Mouse (Mus musculus) MEL (cell line): ENCODE data around the gene Tmem147. TPM values are rescaled to one million over a fixed set of nuclear protein-coding genes. Genes with fewer than 3 reads are reported as not detected.

Experiments used
- DNase-seq: peaks from one replicate; pipeline ENCODE4 v3.0.0; 2011; ENCODE audit warnings: low read depth, low spot score
- H3K27ac ChIP-seq: 2 replicates; pipeline ENCODE4 v1.5.1; 2012; ENCODE audit warnings: low read depth, mild to moderate bottlenecking, control low read depth, low read length, moderate library complexity; ENCODE audit not compliant: control insufficient read depth
- H3K27me3 ChIP-seq, 2 experiments: fragments of 150-350 bp in 1 of 2; sonication (generic) in 1 of 2; 2 replicates each; pipeline ENCODE4 v1.6.1; 2012; ENCODE audit warnings: low read length in 2 of 2, mild to moderate bottlenecking in 2 of 2, improper control_type of control experiment in 1 of 2, moderate library complexity in 1 of 2; ENCODE audit not compliant: insufficient read depth in 2 of 2, control insufficient read depth in 1 of 2
- H3K36me3 ChIP-seq, 2 experiments: 2 replicates each; pipeline ENCODE4 v1.6.1; 2012 to 2014; ENCODE audit warnings: low read length in 2 of 2, improper control_type of control experiment in 1 of 2, inconsistent platforms in 1 of 2, mild to moderate bottlenecking in 1 of 2; ENCODE audit not compliant: insufficient read depth in 2 of 2, control insufficient read depth in 1 of 2
- H3K4me1 ChIP-seq, 2 experiments: fragments of 150-350 bp in 1 of 2; sonication (generic) in 1 of 2; 2 replicates each; pipeline ENCODE4 v1.6.1; 2012; ENCODE audit warnings: low read length in 2 of 2, improper control_type of control experiment in 1 of 2, mild to moderate bottlenecking in 1 of 2; ENCODE audit not compliant: insufficient read depth in 2 of 2, control insufficient read depth in 1 of 2
- H3K4me3 ChIP-seq, 2 experiments: fragments of 150-350 bp in 1 of 2; sonication (generic) in 1 of 2; 2 replicates each; pipeline ENCODE4 v1.5.1; 2012; ENCODE audit warnings: low read depth in 2 of 2, low read length in 2 of 2, mild to moderate bottlenecking in 2 of 2, moderate library complexity in 2 of 2, control low read depth in 1 of 2, improper control_type of control experiment in 1 of 2; ENCODE audit not compliant: control insufficient read depth in 1 of 2, insufficient read depth in 1 of 2
- H3K79me2 ChIP-seq: 2 replicates; pipeline ENCODE4 v1.6.1; 2012; ENCODE audit warnings: mild to moderate bottlenecking, low read length, moderate library complexity; ENCODE audit not compliant: control insufficient read depth, poor library complexity, insufficient read depth
- H3K9ac ChIP-seq: 2 replicates; pipeline ENCODE4 v1.6.1; 2012; ENCODE audit warnings: low read depth, mild to moderate bottlenecking, control low read depth, low read length, moderate library complexity; ENCODE audit not compliant: control insufficient read depth, poor library complexity, severe bottlenecking
- H3K9me3 ChIP-seq: fragments of 150-350 bp; sonication (generic); replicated peaks from 2 replicates; pipeline ENCODE4 v1.6.1; 2012; ENCODE audit warnings: mild to moderate bottlenecking, low read length, improper control_type of control experiment, moderate library complexity; ENCODE audit not compliant: insufficient read depth
- ELF1 ChIP-seq: IDR thresholded peaks from 2 replicates; pipeline ENCODE4 v1.6.1; 2014; ENCODE audit warnings: low read depth, mild to moderate bottlenecking, inconsistent platforms, low read length, improper control_type of control experiment, moderate library complexity
- EP300 ChIP-seq, 2 experiments: IDR thresholded peaks; 2 replicates each; pipeline ENCODE4 v1.6.1; 2011; ENCODE audit warnings: improper control_type of control experiment in 2 of 2, low read length in 2 of 2, low read depth in 1 of 2, mild to moderate bottlenecking in 1 of 2
- ETS1 ChIP-seq: IDR thresholded peaks from 2 replicates; pipeline ENCODE4 v1.6.1; 2012; ENCODE audit warnings: low read depth, mild to moderate bottlenecking, inconsistent platforms, low read length, improper control_type of control experiment, moderate library complexity
- GABPA ChIP-seq: IDR thresholded peaks from 2 replicates; pipeline ENCODE4 v1.6.1; 2012; ENCODE audit warnings: low read depth, mild to moderate bottlenecking, inconsistent platforms, low read length, improper control_type of control experiment, moderate library complexity
- GATA1 ChIP-seq: IDR thresholded peaks from 2 replicates; pipeline ENCODE4 v1.6.1; 2011; ENCODE audit warnings: low read depth, low read length, improper control_type of control experiment
- HCFC1 ChIP-seq: IDR thresholded peaks from 2 replicates; pipeline ENCODE4 v1.6.1; 2012; ENCODE audit warnings: low read depth, mild to moderate bottlenecking, inconsistent platforms, low read length, improper control_type of control experiment, moderate library complexity
- KAT2A ChIP-seq: conservative IDR thresholded peaks from 2 replicates; pipeline ENCODE4 v1.6.1; 2012; ENCODE audit warnings: low read depth, low read length, improper control_type of control experiment, inconsistent platforms
- MAFK ChIP-seq: IDR thresholded peaks from 2 replicates; pipeline ENCODE4 v1.6.1; 2011; ENCODE audit warnings: low read depth, mild to moderate bottlenecking, low read length, improper control_type of control experiment, borderline replicate concordance
- MAZ ChIP-seq: IDR thresholded peaks from 2 replicates; pipeline ENCODE4 v1.6.1; 2012; ENCODE audit warnings: low read depth, mild to moderate bottlenecking, inconsistent platforms, low read length, improper control_type of control experiment
- MYC ChIP-seq: IDR thresholded peaks from 2 replicates; pipeline ENCODE4 v1.6.1; 2011; ENCODE audit warnings: low read depth, mild to moderate bottlenecking, low read length, improper control_type of control experiment, moderate library complexity
- NRF1 ChIP-seq: IDR thresholded peaks from 2 replicates; pipeline ENCODE4 v1.6.1; 2014; ENCODE audit warnings: low read depth, mild to moderate bottlenecking, inconsistent platforms, low read length, improper control_type of control experiment, moderate library complexity; ENCODE audit not compliant: poor library complexity, insufficient read depth, severe bottlenecking
- POLR2A ChIP-seq, 2 experiments: IDR thresholded peaks; 2 replicates each; pipeline ENCODE4 v1.6.1; 2011 to 2012; ENCODE audit warnings: low read length in 2 of 2, mild to moderate bottlenecking in 2 of 2, control low read depth in 1 of 2, improper control_type of control experiment in 1 of 2, low read depth in 1 of 2, moderate library complexity in 1 of 2; ENCODE audit not compliant: control insufficient read depth in 1 of 2, insufficient read depth in 1 of 2, poor library complexity in 1 of 2
- POLR2AphosphoS5 ChIP-seq: IDR thresholded peaks from 2 replicates; pipeline ENCODE4 v1.6.1; 2012; ENCODE audit warnings: low read depth, borderline replicate concordance, mild to moderate bottlenecking, inconsistent platforms, low read length, moderate library complexity, mixed read lengths
- RAD21 ChIP-seq: IDR thresholded peaks from 2 replicates; pipeline ENCODE4 v1.6.1; 2011; ENCODE audit warnings: mild to moderate bottlenecking, low read depth, low read length, improper control_type of control experiment
- RCOR1 ChIP-seq: IDR thresholded peaks from 2 replicates; pipeline ENCODE4 v1.6.1; 2012; ENCODE audit warnings: low read depth, mild to moderate bottlenecking, inconsistent platforms, low read length, improper control_type of control experiment
- TBP ChIP-seq: IDR thresholded peaks from 2 replicates; pipeline ENCODE4 v1.8.0; 2011; ENCODE audit warnings: low read depth, low read length, improper control_type of control experiment
- TCF12 ChIP-seq: IDR thresholded peaks from 2 replicates; pipeline ENCODE4 v1.6.1; 2014; ENCODE audit warnings: low read depth, mild to moderate bottlenecking, inconsistent platforms, low read length, improper control_type of control experiment, moderate library complexity
- ZKSCAN1 ChIP-seq: IDR thresholded peaks from 2 replicates; pipeline ENCODE4 v1.6.1; 2012; ENCODE audit warnings: low read depth, mild to moderate bottlenecking, inconsistent platforms, low read length, improper control_type of control experiment, moderate library complexity
- ZMIZ1 ChIP-seq: IDR thresholded peaks from 2 replicates; pipeline ENCODE4 v1.6.1; 2012; ENCODE audit warnings: low read depth, mild to moderate bottlenecking, inconsistent platforms, low read length, improper control_type of control experiment, moderate library complexity
- ZNF384 ChIP-seq: IDR thresholded peaks from 2 replicates; pipeline ENCODE4 v1.6.1; 2012; ENCODE audit warnings: low read depth, mild to moderate bottlenecking, inconsistent platforms, low read length, improper control_type of control experiment
- polyA plus RNA-seq, 2 experiments: library from polyadenylated mRNA; stranded (reverse) in 1 of 2; unstranded in 1 of 2; fragments of >175 nt in 1 of 2; fragments of >200 nt in 1 of 2; gene quantifications; 2 replicates each; pipeline versions ENCODE4 v1.2.1 to v1.2.4; 2012; ENCODE audit warnings: low replicate concordance in 2 of 2, low read depth in 1 of 2; ENCODE audit not compliant: insufficient read length in 2 of 2, insufficient read depth in 1 of 2, missing spikeins in 1 of 2
- total RNA-seq: library from RNA; depleted of rRNA; stranded (reverse); fragments of 300-350 nt; gene quantifications from 2 replicates; pipeline ENCODE4 v1.2.3, GENCODE M21; 2012

Tmem147 gene
- total and polyA plus RNA-seq, 3 experiments = 266 to 324 (median 307) TPM

DNA sequence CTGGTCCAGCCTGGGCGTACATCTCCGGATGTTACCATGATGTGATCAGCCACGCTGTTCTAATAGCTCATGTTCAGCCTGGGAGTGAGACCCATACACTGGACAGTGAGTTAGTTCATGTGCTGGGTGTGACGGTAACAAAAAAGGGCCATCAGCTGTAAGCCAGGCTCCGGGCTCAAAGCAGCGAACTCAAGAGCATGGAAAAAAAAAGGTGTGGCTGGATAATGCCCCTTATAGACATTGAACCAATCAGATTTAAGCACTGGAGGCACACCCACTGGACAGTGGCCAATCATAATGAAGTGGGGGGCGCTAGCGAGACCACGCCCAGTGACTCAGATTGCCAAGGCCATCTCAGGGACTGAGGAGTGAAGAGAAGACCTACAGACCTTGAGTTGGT is 30.8 kb downstream of the Tmem147 start, which contains the start of gene 2200002J24Rik (continued):
- TF ChIP-seq NRF1 = no peak

- no peak for TF ChIP-seq RCOR1
- no peak for TF ChIP-seq ZKSCAN1
- TF ChIP-seq GATA1 = no peak
- TF ChIP-seq GABPA = no peak
- TF ChIP-seq KAT2A = no peak
- 0 out of 2 replicates have a peak, but pooled peaks have one; percentile 16 for TF ChIP-seq ELF1
- TF ChIP-seq POLR2AphosphoS5 = no peak
- no peak for TF ChIP-seq EP300 (IDR thresholded peaks at IDR 0.05; ENCODE audit: low read depth in 1 of 2, low read length in 2 of 2)
- TF ChIP-seq TCF12 = no peak
- no peak for TF ChIP-seq ZNF384
- TF ChIP-seq MAZ = no peak
- TF ChIP-seq MYC = no peak
- TF ChIP-seq NRF1 = no peak
- no peak for TF ChIP-seq RAD21
- TF ChIP-seq ETS1 = peak; percentile 39; the same call in 1 of the 2 replicates
- no peak for TF ChIP-seq MAFK
- TF ChIP-seq TBP = peak; percentile 25; the same call in 1 of the 2 replicates
- TF ChIP-seq HCFC1 = peak; percentile 69
- no peak for TF ChIP-seq ZMIZ1
- peak in 1 of 2 experiments; percentile 17; a peak in 1 of 4 replicates for TF ChIP-seq POLR2A (IDR thresholded peaks at IDR 0.05; ENCODE audit: control insufficient read depth in 1 of 2, insufficient read depth in 1 of 2, low read depth in 1 of 2, low read length in 2 of 2, poor library complexity in 1 of 2)
- Histone ChIP-seq H3K9ac (peak overlapping the region; percentile 37), H3K4me3 (peak overlapping the region; percentile 42 to 52), H3K9me3 (no peaks in the 10 kb centered on the region), H3K4me1 (peaks cover 0 to 10% of the 10 kb centered on the region in 2 experiments; a peak in 1 of 4 replicates), H3K36me3 (peaks cover 0 to 5% of the 10 kb centered on the region in 2 experiments; a peak in 2 of 4 replicates), H3K79me2 (no peaks in the 10 kb centered on the region), H3K27me3 (no peaks in the 10 kb centered on the region; a peak in 1 of 4 replicates), H3K27ac (peak overlapping the region; percentile 42)
- peak; percentile 85 for DNase-seq
These were observed 31.2 kb downstream of the Tmem147 start for GRCm38 (mm10) chr7:30698101-30698500.
